Mouse (Mus musculus) c-Kit-positive CD71-negative TER-119-negative erythroid progenitor cells, embryonic 14.5 days (primary cell): ENCODE data around the gene Letm1.

Source experiments
- DNase-seq: peaks from one replicate; pipeline ENCODE4 v3.0.0-alpha.2; 2013; ENCODE audit warnings: low read depth

Gene Letm1

GRCm38 (mm10) chr5:33706350-33706629 lies 76.3 kb downstream of the Letm1 start:
- no peak for DNase-seq

GRCm38 (mm10) chr5:33705612-33706349 lies 76.8 kb downstream of the Letm1 start:
- DNase-seq: no peak

GRCm38 (mm10) chr5:33704945-33705611 lies 77.5 kb downstream of the Letm1 start:
- no peak for DNase-seq

GRCm38 (mm10) chr5:33703999-33704398 lies 78.6 kb downstream of the Letm1 start:
- no peak for DNase-seq

DNA sequence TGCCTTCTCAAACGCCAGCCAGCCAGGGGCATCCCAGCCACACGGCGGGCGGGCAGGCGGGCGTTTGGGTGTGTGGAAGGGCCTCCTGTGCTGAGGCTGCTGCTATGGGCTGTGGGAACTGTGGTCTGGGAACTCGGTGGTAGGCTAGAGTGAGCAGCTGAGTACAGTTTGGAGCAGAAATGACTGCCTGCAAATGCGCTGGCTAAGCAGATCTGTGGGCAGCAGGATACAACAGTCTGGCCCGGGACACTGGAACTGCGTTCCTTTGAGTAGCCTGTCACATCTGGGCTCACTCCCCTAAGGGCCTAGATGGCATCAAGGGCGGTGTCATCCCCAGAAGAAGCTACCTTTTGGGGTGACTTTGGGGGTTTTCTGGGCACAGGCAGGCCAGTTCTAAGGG lies 80.8 kb downstream of the Letm1 start:
- DNase-seq: no peak

DNA sequence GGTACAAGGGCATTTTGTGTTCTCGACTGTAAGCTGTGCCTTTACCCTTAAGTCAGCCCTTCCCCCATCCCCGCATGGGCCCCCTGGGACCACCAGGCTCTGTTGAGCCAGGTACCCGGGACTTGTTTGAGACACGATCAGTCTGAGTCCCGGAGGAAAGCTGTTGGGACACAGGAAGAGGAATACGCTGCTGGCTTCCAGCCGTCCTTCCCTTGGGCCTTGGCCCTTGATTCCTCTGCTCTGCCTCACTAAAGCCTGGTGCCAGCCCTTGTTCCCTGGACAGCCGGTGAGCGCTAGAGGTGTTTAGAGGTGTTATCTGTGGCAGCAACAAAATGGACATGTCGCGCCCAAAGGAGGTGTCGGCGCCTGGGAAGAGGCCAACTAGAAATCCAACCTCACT lies 82.6 kb downstream of the Letm1 start:
- no peak for DNase-seq

GRCm38 (mm10) chr5:33698669-33699068 lies 83.9 kb downstream of the Letm1 start:
- no peak for DNase-seq

GRCm38 (mm10) chr5:33697947-33698512 lies 84.6 kb downstream of the Letm1 start:
- DNase-seq: no peak

- DNase-seq: no peak
Observed at GRCm38 (mm10) chr5:33697534-33697933, 85.1 kb downstream of the Letm1 start.

GRCm38 (mm10) chr5:33696430-33696829 lies 86.2 kb downstream of the Letm1 start:
- DNase-seq: no peak

- DNase-seq: no peak
Observed at GRCm38 (mm10) chr5:33695718-33696121, 86.9 kb downstream of the Letm1 start.

GRCm38 (mm10) chr5:33694848-33695717 lies 87.5 kb downstream of the Letm1 start:
- DNase-seq: no peak

GRCm38 (mm10) chr5:33694461-33694847 lies 88.2 kb downstream of the Letm1 start:
- DNase-seq: no peak

GRCm38 (mm10) chr5:33692393-33692792 lies 90.2 kb downstream of the Letm1 start:
- DNase-seq: no peak

DNA sequence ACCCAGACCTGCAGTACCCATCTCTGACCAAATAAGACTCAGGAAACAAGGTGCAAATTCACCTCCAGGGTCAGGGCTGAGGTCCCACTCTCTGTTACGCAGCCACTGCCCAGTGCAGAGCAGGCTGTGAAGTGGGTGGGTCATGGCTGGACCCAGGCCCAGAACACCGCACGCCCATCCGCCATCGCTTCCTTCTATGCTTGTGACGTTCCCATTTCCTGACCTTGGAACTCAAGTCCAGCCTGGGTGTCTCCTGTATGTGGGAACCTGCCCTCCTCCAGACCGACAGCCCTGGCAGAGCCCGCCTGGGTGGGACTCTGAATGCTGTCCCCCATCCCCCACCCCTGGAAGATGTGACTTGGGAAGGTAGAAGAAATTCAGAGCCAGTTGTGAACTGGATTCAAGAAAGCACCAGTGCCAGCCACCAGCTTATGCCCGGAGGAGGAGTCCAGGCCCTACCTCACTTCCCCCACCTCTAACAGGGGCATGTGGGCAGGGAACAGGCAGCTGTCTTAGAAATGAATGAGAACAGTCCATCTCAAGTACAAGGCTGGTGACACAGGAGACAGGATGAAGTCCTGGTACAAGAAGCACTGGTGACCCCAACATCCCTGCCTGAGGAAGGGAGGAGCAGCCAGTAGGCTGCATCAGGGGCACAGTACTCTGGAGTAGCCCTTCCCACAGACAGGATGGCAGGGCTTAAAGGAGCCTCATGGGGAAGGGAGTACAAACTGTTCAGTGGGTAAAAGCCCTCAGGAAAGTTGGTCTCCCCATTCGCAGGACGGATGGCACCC lies 92.6 kb downstream of the Letm1 start:
- DNase-seq: no peak
